Mouse (Mus musculus): Measurements from ENCODE around the gene Snx33.

Snx33 gene

DNA sequence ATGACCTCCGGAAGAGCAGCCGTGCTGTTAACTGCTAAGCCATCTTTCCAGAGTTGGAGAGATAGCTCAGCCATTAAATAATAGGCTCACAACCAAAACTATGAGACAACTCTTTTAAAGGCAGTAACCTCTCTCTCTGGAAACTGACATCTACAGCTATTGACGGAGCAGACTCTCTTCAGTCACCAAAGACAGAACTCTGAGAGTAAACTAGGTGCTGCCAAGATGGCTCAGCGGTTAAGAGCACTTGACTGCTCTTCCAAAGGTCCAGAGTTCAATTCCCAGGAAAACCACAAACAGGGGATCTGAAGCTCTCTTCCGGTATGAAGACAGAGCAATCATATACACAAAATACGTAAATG lies 8.7 kb upstream of the Snx33 start:
- POLR2A ChIA-PET = interaction anchor here (0.5 to 6.9 kb wide), 35 partner anchors 8 to 1986 kb away, joined by 3 to 81 read pairs (median 6); partner anchors contain the start of genes Snx33 (in 4 of the 4), Snupn (in 3 of the 4), Ptpn9 (in 2 of the 4) and AY074887 (in 1 of the 4)
- CTCF ChIA-PET = interaction anchor here (0.6 to 1.9 kb wide), 10 partner anchors 9 to 274 kb away, joined by 3 to 9 read pairs (median 4); partner anchors contain the start of genes Snx33 (in 3 of the 4), Ptpn9 (in 1 of the 4) and Snupn (in 1 of the 4)

DNA sequence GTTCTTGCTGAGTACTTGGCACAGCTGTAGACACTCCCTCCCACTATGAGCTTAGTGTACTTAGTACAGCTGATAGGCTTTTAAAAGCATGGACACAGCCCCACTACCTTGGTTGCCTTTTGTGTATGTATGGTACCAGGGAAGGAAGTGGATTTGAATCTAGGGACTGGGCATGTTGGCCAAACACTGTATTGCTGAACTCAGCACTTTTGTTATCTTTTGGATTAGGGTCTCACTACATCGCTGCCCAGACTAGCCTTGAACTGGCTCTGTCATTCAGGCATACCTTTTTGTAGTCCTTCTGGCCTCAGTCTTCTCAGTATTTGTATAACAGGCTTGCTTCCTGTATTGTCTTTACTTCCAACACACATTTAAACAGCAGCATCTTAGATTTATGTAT lies 2.4 kb upstream of the Snx33 start:
- ChIA-PET CTCF (interaction anchor here in 2 of 4 experiments (0.7 to 1.0 kb wide), 3 partner anchors 12 to 324 kb away, joined by 3 to 20 read pairs (median 3); no protein-coding TSS in a partner anchor), POLR2A (interaction anchor here in 2 of 4 experiments (1.4 to 3.6 kb wide), 5 partner anchors 8 to 142 kb away, joined by 3 to 33 read pairs (median 4); partner anchors contain the start of genes Imp3 (in 1 of the 2) and Snupn (in 1 of the 2))

- ChIA-PET CTCF (interaction anchor here in 2 of 4 experiments (1.1 to 3.0 kb wide), 3 partner anchors 15 to 726 kb away, joined by 3 to 14 read pairs (median 4); no protein-coding TSS in a partner anchor), POLR2A (interaction anchor here in 3 of 4 experiments (1.0 to 3.6 kb wide), 6 partner anchors 8 to 22 kb away, joined by 3 to 55 read pairs (median 10); partner anchors contain the start of genes Imp3 (in 3 of the 3) and Snupn (in 2 of the 3))
Observed at GRCm38 (mm10) chr9:56929496-56929895, 1.3 kb upstream of the Snx33 start.

- CTCF ChIA-PET = interaction anchor here (0.6 to 3.6 kb wide), 44 partner anchors 8 to 576 kb away, joined by 3 to 20 read pairs (median 4); partner anchors contain the start of genes Imp3 (in 2 of the 4), Man2c1 (in 2 of the 4), Rpp25 (in 1 of the 4) and Snupn (in 1 of the 4)
Observed at GRCm38 (mm10) chr9:56927191-56928012, 769 bp downstream of the Snx33 start.

DNA sequence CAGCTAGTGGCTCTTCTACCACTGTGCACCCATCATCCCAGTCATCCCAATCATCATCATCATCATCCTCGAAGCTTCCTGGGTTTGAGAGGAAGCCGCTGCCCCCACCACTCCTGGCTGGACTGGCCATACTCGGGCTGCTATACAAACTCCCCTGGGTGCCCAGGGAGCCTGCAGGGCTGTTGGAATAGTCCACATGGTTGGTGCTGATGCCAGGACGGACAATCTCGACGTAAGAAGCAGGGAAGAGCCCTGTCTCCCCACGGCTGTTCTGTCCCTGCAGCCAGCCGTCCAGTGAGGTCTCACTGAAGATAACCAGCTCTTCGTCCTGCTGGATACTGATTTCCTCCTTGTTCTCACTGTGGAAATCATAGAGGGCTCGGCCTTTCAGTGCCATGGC lies 1.8 kb downstream of the Snx33 start:
- ChIA-PET CTCF (interaction anchor here (0.5 to 3.6 kb wide), 6 partner anchors 9 to 196 kb away, joined by 3 to 20 read pairs (median 4); no protein-coding TSS in a partner anchor), POLR2A (interaction anchor here in 2 of 4 experiments (0.7 to 3.1 kb wide), 9 partner anchors 11 to 617 kb away, joined by 3 to 18 read pairs (median 9); partner anchors contain the start of genes Imp3 (in 2 of the 2), Ptpn9 (in 1 of the 2) and Snupn (in 1 of the 2))

More at GRCm38 (mm10) chr9:56927191-56928012, 769 bp downstream of the Snx33 start:
- POLR2A ChIA-PET = interaction anchor here (0.6 to 3.6 kb wide), 41 partner anchors 10 to 292 kb away, joined by 3 to 55 read pairs (median 5); partner anchors contain the start of genes Imp3 (in 4 of the 4), Man2c1 (in 3 of the 4), Snupn (in 3 of the 4) and Ptpn9 (in 2 of the 4)

DNA sequence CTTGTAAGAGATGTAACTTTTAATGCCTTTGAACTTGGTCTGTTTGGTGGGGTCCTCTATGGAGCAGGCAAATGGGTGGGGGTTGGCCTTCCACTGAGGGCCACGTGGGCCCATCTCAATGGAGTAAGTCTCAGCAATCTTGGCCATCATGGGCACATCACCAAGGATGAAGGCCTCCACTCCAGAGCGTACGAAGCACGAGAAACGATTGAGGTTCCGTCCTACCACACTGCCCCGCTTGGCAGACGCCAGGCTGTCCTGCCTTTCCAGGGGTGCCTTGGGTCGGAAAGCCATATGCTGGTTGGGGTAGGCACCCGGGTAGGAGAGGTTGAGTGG lies 2.2 kb downstream of the Snx33 start:
- POLR2A ChIA-PET = interaction anchor here in 2 of 4 experiments (0.7 to 3.1 kb wide), 7 partner anchors 11 to 617 kb away, joined by 3 to 18 read pairs (median 5); partner anchors contain the start of gene Imp3 (in 2 of the 2)

GRCm38 (mm10) chr9:56925291-56926024 lies 2.7 kb downstream of the Snx33 start:
- ChIA-PET CTCF (interaction anchor here in 3 of 4 experiments (0.6 to 3.6 kb wide), 5 partner anchors 34 to 195 kb away, joined by 3 to 20 read pairs (median 5); no protein-coding TSS in a partner anchor), POLR2A (interaction anchor here in 3 of 4 experiments (0.5 to 3.1 kb wide), 9 partner anchors 11 to 166 kb away, joined by 3 to 18 read pairs (median 3); partner anchors contain the start of genes Imp3 (in 2 of the 3) and Snupn (in 1 of the 3))

More for the DNA sequence above, 2.2 kb downstream of the Snx33 start:
- CTCF ChIA-PET = interaction anchor here in 3 of 4 experiments (0.6 to 3.6 kb wide), 4 partner anchors 34 to 196 kb away, joined by 3 to 20 read pairs (median 3); no protein-coding TSS in a partner anchor

DNA sequence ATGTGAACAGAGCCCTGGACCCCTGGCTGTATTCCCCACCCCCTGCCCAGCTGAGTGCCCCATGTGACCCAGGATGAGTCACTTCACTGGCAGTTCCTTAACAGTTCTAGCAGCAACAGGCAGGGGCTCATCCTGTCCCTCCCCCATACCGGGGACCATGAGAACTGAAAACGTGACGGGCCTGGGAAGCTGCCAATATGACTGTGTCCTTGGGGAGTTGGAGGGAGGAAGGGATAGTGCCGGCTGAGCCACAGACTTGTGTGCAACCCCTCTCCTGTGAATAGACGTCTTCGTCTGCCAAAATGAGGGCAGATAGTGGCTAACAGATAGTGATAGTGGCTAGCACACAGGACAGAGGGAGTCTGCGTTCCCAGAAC lies 3.5 kb downstream of the Snx33 start:
- POLR2A ChIA-PET = interaction anchor here in 3 of 4 experiments (0.9 to 3.1 kb wide), 10 partner anchors 10 to 223 kb away, joined by 3 to 18 read pairs (median 4); partner anchors contain the start of genes Imp3 (in 2 of the 3), Snupn (in 2 of the 3) and Neil1 (in 1 of the 3)
- CTCF ChIA-PET = interaction anchor here in 2 of 4 experiments (0.5 to 1.6 kb wide), 3 partner anchors 33 to 335 kb away, joined by 5 to 6 read pairs (median 5); no protein-coding TSS in a partner anchor

DNA sequence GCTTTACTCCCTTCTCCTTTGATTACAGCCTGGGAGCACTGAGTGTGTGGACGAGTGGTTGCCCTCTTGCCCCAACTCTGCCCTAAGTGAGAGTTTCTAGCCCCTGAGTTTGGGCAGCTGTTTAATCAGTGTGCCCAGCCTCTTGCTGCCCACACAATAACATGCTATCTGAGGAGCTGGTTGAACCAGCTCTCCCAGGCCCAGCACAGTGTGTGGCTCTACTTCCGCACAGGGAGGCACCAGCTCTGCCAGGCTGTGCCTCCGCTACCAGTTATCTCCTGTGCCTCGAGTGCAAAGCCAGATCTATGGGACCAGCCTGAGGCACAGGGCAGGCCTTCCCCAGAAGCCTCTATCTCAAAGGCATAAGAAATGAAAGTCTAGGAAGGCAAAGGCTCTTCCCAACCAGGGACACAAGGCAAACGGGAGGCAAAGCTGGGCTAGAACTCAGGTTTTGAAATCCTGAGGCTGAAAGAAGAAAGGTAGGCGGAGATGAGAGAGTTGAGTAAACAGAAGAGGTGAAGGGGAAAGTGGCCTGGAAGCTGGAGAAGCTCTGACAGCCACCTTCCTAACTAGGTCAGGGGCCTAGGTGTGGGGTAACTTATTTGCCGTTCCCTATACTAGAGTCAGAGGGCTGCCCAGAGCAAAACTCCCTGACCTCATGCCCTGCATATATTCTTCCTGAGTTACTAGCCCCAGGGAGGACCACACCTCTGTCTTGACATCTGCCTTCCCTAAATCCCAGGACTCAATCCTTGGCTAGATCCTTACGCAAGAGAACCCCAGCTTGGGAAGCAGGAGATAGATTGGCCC lies 4.1 kb downstream of the Snx33 start:
- POLR2A ChIA-PET = interaction anchor here in 3 of 4 experiments (0.6 to 3.1 kb wide), 10 partner anchors 13 to 224 kb away, joined by 3 to 18 read pairs (median 3); partner anchors contain the start of genes Imp3 (in 2 of the 3), Neil1 (in 2 of the 3) and Snupn (in 2 of the 3)
- CTCF ChIA-PET = interaction anchor here in 3 of 4 experiments (0.5 to 2.3 kb wide), 5 partner anchors 33 to 336 kb away, joined by 3 to 6 read pairs (median 5); no protein-coding TSS in a partner anchor

GRCm38 (mm10) chr9:56922746-56923145 lies 5.4 kb downstream of the Snx33 start:
- ChIA-PET POLR2A (interaction anchor here in 2 of 4 experiments (0.8 to 1.9 kb wide), 3 partner anchors 28 to 225 kb away, joined by 3 to 4 read pairs (median 3); partner anchors contain the start of genes Neil1 (in 1 of the 2) and Snupn (in 1 of the 2)), CTCF (interaction anchor here in 1 of 4 experiments (1.8 to 2.3 kb wide), 2 partner anchors 31 to 33 kb away, joined by 5 to 6 read pairs; no protein-coding TSS in a partner anchor)

DNA sequence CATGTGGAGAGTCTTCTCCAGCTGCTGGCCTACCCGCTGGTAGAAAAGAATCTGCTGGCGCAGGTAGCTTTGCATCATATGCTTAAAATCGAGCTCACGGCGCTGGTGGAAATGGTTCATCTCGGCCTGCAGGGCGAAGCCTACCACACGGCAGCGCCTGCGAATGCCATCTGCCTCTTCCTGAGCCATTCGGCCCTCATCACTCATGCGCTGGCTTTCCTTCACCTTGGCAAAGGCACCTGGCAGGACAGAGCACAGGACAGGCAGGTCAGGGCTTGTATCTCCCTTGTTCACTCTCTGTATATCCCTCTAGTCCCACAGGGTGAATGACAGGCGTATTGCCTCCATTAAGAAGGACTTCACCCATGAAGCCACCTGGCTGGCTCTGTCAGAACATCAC lies 9.7 kb downstream of the Snx33 start:
- CTCF ChIA-PET = no interaction called here
- POLR2A ChIA-PET = interaction anchor here in 2 of 4 experiments (0.5 to 1.6 kb wide), 2 partner anchors 8 to 65 kb away, joined by 3 to 6 read pairs; no protein-coding TSS in a partner anchor

GRCm38 (mm10) chr9:56917131-56917530 lies 11.0 kb downstream of the Snx33 start:
- ChIA-PET CTCF (no interaction called here), POLR2A (interaction anchor here in 1 of 4 experiments (1.5 kb wide), 1 partner anchor 11 kb away, joined by 3 read pairs; the partner anchor contains the start of gene Snx33)

DNA sequence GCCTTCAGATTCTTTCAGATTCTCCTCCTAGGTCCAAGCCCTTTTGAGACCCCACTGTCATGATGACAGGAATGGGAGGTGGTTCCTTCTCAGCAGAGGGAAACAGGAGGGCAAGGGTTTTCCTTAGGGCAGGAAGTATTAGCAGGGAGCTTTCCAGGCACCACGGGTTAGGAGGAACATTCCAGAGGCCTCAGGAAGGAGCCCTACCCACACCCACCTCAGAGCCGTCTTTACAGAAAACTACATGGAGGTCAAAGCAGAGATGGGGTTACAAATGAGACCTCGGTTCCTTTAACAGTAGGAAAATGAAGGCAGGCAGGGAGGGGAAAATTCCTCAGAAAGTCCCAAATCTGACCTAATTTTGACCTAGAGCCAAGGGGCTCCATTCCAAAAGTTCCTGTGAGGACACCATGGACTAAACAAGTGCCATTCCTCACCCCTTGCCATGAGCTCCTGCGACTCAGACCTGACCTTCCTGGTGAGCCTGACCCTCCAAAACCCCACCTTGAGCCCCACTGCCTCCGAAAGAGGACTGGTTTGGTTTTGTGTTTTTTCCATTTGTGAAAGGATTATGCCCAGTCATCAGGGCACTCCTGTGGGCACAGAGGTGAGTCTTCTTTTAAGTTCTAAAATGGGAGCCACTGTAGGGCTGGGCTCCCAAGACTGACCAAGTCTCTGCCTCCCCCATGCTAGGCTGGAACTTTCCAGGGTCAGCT lies 12.3 kb downstream of the Snx33 start:
- ChIA-PET POLR2A (interaction anchor here in 3 of 4 experiments (0.8 to 1.5 kb wide), 7 partner anchors 10 to 157 kb away, joined by 3 to 4 read pairs (median 3); partner anchors contain the start of gene Snx33 (in 2 of the 3)), CTCF (interaction anchor here in 1 of 4 experiments (0.9 to 1.6 kb wide), 3 partner anchors 12 to 24 kb away, joined by 3 to 7 read pairs (median 3); partner anchors contain the start of gene Snx33)

DNA sequence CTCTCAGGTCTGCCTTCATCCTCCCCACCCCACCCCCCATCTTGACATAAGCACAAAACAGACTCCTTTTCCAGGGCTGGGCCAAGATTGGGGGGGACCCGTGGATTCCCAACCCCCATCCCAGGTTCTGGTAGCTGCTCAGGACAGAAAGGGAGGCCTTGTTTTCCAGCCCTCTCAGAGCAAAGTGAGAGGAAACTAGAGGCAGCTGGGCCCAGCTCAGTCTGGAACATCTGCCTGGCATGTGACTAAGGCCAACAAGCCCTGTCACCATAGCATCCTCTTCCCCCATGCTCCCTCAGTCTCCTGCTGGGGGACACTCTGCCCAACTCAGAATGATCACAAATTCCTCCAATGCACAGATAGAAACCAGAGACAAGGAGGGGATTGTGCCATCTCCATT lies 13.1 kb downstream of the Snx33 start:
- POLR2A ChIA-PET = interaction anchor here in 3 of 4 experiments (1.0 to 1.9 kb wide), 8 partner anchors 10 to 158 kb away, joined by 3 to 9 read pairs (median 4); partner anchors contain the start of genes Snx33 (in 2 of the 3), Imp3 (in 1 of the 3) and Snupn (in 1 of the 3)
- CTCF ChIA-PET = interaction anchor here in 2 of 4 experiments (0.9 to 1.6 kb wide), 4 partner anchors 13 to 24 kb away, joined by 3 to 7 read pairs (median 3); partner anchors contain the start of gene Snx33 (in 2 of the 2)

DNA sequence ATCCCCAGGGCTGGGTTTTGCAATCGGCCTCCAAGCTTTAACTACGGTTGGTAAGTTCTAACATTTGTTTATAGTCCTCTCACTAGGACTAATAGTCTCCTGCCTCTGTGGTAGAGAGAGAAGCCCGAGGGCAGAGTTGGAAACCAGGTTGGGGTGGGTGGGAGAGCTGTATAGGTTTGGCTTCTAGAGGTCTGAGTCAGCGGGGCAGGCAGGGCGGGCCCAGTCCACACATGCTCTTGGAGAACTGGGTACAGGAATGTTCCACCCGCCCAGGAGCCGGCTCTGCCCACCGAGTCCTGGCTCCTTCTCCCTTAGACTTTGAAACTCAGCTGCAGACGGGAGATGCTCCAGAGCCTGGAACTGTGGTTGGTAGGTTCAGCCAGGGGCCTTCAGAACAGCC lies 14.2 kb downstream of the Snx33 start:
- ChIA-PET POLR2A (interaction anchor here in 1 of 4 experiments (1.0 to 1.9 kb wide), 4 partner anchors 11 to 23 kb away, joined by 4 to 9 read pairs (median 5); partner anchors contain the start of genes Imp3 and Snx33), CTCF (interaction anchor here in 2 of 4 experiments (0.9 to 1.6 kb wide), 4 partner anchors 12 to 24 kb away, joined by 3 to 7 read pairs (median 4); partner anchors contain the start of gene Snx33 (in 2 of the 2))
